In the genomic region with DNA sequence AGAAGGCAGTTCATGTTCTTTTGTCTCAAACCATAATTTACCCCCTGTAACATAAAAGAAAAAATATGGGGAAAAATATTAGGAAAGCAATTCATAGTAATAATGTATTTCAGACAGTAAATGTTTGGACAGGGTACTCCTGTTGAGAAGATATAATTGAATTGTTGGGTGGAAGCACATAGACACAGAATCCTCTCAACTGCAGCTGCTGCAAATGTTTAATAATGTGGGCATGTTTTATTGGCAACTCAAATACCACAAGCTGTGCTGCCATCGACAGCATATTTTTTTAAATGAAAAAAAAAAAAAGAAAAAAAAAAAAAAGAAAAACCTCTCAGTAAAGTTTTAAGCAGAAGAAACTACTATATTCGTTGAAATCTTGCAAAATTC, we compare ENCODE assay signal across 22 mouse cellular contexts.
"Had no signal": no experiment of that assay in that cellular context is flagged by ENCODE, and none has a peak within 500 bp of the region (broad histone marks: within the 10 kb centered on the region; RNA-seq: fewer than 3 reads in every experiment).

No protein-coding gene starts in this region.

- H3K9me3 ChIP-seq: heart, embryonic 13.5 days; heart, embryonic 15.5 days; hindbrain, embryonic 13.5 days; hindbrain, embryonic 15.5 days; intestine, embryonic 15.5 days; limb, embryonic 13.5 days; limb, embryonic 15.5 days; liver, embryonic 12.5 days had no signal

- H3K9ac ChIP-seq: heart, embryonic 13.5 days; heart, embryonic 15.5 days; hindbrain, embryonic 13.5 days; hindbrain, embryonic 15.5 days; intestine, embryonic 15.5 days; limb, embryonic 13.5 days; limb, embryonic 15.5 days; liver, embryonic 12.5 days; liver, embryonic 14.5 days had no signal

- ATAC-seq: inflammation-experienced regulatory T-cells, adult 6 months; intestine, embryonic 15.5 days; intestine, postnatal 0 days; liver, embryonic 12.5 days had no signal

- DNase-seq: gastrocnemius, postnatal 14 days; gastrocnemius, postnatal 36 days; heart, adult 11 months; heart, adult 2 months; heart, postnatal 14 days; heart, postnatal 36 days; kidney, adult 18-20 months; kidney, adult 8-10 months; kidney, postnatal 10 days; kidney, postnatal 36 days had no signal

- H3K4me2 ChIP-seq: heart, embryonic 11.5 days; heart, embryonic 13.5 days; heart, embryonic 15.5 days; hindbrain, embryonic 13.5 days; hindbrain, embryonic 15.5 days; intestine, embryonic 15.5 days; limb, embryonic 13.5 days; limb, embryonic 15.5 days; liver, embryonic 12.5 days had no signal

- H3K27ac ChIP-seq: heart, adult 2 months; heart, embryonic 13.5 days; heart, embryonic 15.5 days; hindbrain, embryonic 13.5 days; hindbrain, embryonic 15.5 days; intestine, embryonic 15.5 days; limb, embryonic 13.5 days; limb, embryonic 15.5 days; liver, embryonic 12.5 days; liver, embryonic 14.5 days had no signal

- H3K36me3 ChIP-seq: heart, embryonic 13.5 days; heart, embryonic 15.5 days; hindbrain, embryonic 13.5 days; hindbrain, embryonic 15.5 days; intestine, embryonic 15.5 days; limb, embryonic 13.5 days; limb, embryonic 15.5 days; liver, embryonic 12.5 days had no signal

- H3K4me1 ChIP-seq: hindbrain, embryonic 13.5 days; hindbrain, embryonic 15.5 days; intestine, embryonic 15.5 days; limb, embryonic 13.5 days; limb, embryonic 15.5 days; liver, embryonic 12.5 days had no signal

- H3K4me3 ChIP-seq: heart, adult 2 months; heart, embryonic 13.5 days; heart, embryonic 15.5 days; hindbrain, embryonic 13.5 days; hindbrain, embryonic 15.5 days; intestine, embryonic 15.5 days; limb, embryonic 13.5 days; limb, embryonic 15.5 days; liver, embryonic 12.5 days had no signal

- H3K27me3 ChIP-seq: heart, embryonic 13.5 days; heart, embryonic 15.5 days; hindbrain, embryonic 13.5 days; hindbrain, embryonic 15.5 days; intestine, embryonic 15.5 days; limb, embryonic 13.5 days; limb, embryonic 15.5 days; liver, embryonic 12.5 days had no signal
